Mouse (Mus musculus): ENCODE measurements around the gene Srrt.

Gene Srrt

GRCm38 (mm10) chr5:137263897-137264720 is 43.4 kb downstream of the Srrt start:
- no peak for DNase-seq (ENCODE audit: low spot score)

Measured in adipocyte (in vitro differentiated cells).